Mouse (Mus musculus) thymus, postnatal 25 days (tissue): ENCODE data around the gene Myh10.

ENCODE experiments used
- DNase-seq: peaks from one replicate; pipeline ENCODE4 v3.0.0; 2022

Myh10 gene

DNA sequence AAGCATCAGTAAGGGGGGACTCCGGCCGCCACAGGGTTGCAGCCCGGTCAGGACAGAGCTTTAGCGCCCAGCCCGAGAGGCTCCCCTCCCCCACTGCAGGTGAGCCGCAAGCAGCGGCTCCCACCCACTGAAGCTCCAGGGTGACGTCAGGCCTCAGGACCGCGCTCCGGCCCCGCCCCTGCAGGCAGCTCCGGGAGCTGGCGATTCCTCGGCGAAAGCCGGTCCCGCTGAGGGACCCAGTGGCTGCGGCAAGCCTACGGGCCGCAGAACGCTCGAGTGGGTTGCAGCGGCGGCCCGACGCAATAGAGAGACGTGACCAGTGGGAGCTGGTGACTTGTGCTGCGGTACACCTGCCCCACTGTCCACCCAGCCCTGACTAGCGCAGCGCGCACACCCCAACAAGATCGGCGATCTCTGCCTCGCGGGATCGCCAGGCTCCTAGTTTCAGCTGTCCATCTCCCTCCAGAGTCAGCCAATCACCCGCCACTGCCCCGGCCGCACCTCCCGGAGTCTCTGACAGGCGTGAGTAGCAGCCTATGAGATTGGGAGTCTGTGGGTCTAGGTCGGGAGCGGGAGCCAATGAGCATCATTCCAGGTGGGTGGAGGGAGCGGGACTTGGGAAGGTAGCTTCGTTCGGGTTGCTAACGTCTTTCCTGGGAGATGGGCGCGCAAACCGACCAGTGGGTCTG, at the start of gene Myh10:
Myh10 (plus strand) TSS at position 239 of the 689 bp plus-strand sequence.
- DNase-seq = peak; percentile 97

DNA sequence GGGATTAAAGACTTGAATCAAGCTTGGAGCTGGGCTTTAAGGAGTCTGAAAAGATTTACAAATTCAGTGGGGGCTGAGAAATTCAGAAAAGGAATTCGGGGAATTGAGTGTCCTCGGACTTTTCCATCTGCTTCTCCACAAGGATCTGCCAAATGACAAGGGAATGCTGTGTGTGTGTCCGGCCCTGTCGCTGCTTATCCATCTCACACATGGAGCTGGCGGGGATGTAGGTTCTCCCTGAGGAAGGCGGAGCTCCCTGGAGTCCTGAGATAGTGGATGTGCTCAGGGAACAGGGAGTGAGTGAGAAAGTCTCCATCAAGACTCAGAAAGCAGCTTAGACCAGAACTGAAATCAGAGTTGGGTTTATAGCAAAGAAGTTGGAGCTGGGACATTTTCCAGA, 46.6 kb upstream of the Myh10 start:
- no peak for DNase-seq

DNA sequence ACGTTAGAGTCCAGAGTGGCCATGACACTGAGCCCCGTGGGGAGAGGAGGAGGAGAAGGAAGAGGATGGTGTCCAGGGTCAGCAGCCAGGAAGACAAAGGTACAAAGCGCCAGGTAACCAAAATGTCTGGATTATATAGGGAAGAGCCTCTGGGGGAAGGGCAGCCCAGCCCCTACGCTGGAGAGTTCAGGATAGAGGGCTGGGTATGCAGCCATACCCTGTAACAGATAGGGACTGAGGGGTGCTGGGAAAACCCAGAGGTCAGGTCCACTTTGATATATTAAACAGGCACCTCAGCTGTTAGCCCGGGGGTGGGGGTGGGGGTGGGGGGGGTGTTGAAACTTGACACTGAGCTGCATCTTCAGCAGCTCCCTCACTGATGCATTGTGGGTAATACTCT, 43.6 kb upstream of the Myh10 start:
- DNase-seq = no peak

DNA sequence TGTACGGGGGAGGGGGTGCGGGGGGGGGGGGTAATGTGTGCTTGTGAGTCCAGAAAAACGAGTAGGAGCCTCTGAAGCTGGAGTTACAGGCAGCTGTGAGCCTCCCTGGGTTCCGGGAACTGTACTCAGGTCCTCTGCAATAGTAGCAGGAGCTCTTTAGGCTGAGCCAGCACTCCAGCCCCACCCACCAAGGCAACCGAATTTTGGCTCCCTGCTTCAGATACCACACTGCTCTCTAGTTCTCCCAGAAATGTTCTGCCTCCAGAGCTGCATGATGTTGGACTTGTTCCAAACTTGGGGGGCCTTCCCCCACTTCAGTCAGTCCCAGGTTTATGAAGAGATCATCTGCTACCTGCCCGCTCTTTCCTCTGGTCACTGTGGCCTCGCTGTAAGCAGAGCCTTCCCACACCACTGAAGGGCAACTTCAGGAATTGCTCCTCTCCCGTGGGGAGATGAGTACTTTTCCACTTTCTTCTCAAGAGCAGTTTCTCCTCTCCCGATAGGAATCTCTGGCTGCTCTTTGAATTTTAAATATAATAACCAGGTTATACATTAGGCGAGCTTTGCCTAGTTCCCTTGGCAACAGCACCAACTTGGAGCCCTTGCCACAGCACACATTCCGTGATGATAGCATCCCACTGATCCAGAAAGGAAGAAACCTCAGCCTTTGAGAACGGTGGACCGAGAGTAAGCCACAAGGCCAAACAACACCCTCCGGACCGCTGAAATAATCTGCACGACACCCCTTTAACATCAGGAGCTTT, 42.8 kb upstream of the Myh10 start:
- DNase-seq = no peak

DNA sequence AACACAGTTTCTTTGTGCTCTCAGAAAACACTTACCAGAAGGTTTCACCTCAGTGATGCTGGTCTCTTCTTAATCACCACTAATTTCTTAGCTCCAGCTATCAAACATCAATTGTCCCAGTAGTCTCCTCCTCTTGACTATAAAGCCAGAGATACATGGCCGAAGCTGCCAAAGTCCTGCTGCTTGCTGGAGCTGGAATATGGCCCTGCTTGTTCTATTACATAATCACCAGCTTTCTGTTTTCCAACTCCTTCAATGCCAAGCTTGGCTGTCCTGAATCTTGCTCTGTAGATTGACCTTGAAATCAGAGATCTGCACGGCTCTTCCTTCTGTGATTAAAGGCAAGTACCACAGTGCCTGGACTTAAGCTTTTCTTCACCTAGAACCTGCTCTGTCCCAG, 39.8 kb upstream of the Myh10 start:
- no peak for DNase-seq

DNA sequence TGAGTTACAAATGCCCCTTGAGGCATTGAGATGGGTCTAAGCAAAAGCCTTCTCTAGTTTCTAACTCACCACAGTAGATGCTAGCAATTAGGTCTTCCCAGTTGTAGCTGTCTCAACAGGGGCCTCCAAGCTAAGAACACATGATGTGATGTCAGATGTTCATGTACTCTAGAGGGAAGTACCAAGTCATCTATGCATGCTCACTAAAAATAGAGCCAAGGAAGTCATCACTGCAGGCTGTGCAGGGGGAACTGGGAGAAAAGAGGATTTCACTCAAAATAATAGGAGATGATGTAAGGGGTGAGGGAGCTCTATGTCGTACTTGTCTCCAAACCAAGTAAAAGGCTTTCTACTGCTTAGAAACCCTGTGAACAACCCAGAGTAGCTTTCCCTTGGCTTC, 35.8 kb upstream of the Myh10 start:
- DNase-seq = no peak

DNA sequence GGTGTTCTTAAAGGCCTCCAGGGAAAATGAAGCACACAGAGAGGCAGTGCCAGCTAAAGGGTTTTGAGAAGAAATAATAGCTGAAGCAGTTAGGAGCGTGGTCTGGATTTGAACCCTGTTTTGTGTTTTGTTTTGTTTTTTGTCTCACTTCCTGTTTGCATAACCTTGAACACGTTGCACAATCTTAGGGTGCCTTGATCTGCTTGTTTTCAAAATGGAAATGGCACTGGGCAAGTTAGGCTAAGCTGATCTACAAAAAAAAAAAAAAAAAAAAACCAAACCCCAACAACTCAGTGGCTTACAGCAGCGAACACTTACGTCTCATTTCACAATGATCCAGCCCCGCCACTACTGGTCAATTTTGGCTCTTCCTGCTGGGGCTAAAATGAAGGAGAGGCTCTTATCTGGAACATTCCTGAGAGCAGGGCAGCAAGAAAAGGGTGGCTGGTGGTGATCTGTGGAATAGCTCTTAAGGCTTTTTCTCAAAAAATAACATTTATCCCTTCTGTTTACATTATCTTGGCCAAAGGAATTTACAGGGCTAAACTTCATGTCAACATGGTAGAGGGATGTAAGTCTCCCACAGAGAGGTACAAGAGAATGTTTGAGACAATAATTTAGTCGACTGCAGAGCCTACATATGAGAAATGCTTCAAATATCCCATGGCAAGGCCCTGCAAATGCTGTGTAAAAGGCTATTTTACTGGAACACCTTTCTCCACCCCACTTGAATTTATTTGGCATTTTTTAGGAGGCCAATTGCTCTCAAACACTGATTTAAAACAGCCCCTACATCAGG, 34.3 kb upstream of the Myh10 start:
- no peak for DNase-seq

DNA sequence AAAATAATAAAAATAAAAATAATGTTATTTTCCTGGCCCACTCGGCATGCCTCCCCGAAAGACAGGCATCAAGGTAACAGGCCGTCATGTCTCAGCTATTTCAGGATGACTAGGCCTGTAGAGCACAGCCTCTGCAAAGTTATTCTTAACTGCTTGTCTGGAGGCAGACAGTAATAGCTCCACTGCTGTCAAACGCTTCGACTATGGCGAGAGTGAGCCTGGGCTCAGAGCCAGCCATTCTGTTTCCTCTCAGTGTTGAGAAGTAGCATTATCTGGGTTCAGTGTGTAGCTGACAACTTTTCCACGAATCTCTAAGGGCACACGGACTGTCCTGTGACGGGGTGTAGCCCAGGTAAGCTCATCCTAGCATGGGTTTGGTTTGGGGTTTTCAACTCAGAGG, 33.5 kb upstream of the Myh10 start:
- DNase-seq = no peak

DNA sequence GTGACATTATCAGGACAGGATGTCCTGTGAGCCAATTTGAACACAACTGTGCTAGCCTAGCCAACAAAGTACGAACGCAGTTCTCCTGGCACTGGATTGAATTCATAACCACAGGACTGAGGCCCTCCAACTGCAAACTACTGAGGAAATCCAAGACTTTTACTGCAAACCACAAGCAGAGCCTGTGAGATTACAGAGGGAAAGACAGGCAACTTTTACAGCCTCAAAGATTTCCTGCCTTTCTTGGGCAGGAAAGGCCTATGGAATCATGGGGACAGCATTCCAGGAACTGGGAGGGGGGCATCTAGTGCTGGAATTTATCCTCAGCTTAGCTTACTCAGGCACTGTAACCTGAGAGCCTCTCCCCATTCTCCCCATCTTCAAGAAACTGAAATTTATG, 26.0 kb upstream of the Myh10 start:
- no peak for DNase-seq

DNA sequence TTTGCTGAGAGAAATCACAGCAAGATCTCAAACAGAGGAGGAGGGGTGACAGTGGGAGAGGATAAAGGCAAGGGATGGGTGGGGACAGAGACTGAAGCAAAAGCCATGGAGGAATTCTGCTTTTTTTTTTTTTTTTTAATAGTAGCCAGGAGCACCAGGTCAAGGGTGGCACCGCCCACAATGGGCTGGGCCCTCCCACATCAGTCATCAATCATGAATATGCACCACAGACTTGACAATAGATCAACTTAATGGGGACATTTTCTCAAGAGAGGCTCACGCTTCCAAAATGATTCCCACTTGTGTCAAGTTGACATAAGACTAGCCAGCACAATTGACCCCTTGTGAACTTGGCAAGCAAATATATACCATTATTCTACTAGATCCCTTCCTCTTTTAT, 25.1 kb upstream of the Myh10 start:
- DNase-seq = no peak

DNA sequence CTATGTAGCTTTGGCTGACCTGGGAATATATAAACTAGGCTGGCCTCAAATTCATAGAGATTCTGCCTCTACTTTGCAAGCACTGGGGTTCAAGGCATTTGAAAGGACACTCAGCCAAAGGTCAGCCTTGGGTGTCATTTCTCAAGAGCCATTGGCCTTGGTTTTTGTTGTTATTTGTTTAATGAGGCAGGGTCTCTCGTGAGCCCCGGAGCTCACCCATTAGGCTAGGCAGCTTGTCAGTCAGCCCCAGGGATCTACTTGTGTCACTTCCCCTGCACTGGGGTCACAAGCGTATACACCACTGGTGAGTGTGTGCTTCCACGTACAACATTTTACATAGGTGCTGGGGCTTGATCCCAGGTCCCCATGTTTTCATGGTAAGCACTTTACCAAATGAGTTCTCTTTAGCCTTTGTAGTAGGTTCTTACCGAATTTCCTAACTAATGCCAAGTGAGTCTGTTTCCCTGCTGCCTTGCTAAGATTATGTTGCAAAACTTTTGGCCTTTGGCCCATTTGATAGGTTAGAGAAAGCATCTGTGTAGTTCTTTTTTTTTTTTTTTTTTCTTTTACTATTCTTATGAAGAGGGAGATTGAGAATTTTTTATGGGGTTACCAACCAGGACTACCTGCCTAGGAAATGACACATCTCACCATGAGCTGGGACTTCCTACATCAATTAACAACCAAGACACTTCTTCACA, 18.9 kb upstream of the Myh10 start:
- no peak for DNase-seq

DNA sequence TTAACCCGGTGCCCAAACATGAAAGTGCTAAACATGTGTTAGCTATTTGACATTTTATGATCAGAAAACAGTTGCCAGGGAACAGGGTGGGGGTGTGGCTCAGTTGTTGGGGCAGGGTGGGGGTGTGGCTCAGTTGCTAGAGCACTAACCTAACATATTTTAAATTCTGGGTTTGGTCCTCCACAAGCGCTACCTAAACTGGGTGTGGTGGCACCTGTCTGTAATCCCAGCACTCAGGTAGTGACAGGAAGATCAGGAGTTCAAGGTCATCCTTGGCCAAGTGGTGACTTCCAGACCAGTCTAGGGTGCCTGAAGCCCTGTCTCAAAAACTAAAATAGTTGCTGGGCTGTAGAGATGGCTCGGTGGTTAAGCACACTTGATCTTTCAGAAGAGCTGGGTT, 17.3 kb upstream of the Myh10 start:
- no peak for DNase-seq

DNA sequence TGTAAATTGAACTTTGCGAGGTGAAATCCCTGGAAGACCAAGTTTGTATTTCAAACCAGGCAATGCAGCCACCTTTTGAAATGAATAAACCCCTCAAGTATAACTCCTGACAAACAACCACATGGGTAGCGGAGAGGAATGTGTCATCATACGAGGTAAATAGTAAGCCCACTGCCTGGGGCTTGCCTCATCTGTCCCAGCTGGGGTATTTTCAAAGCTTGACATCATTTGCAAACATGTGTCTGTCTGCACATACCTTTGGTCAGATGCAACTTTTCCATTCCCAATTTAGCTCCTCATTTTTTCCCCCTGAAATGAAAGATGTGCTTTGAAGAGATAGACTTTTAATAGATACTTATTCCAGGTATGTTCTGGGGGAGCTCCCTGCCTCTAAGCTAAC, 16.7 kb upstream of the Myh10 start:
- no peak for DNase-seq

DNA sequence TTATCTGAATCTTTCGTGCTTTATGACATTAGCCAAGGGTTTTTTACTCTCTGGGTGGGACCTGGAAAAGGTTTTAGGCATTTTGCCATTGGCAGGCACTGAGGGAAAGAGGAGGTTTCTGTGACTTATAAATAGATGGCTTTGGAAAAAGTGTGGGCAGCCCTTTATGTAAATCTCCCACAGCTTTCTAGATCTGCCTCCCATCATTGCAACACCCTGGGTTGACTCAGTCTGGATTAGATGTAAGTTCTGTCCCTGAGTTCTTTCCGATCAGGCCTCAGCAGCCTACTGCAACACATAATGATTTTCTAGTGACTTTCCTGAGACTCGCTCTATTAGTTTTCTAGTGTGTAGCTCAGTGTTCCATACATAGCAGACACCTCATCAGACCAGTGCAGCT, 16.1 kb upstream of the Myh10 start:
- no peak for DNase-seq

DNA sequence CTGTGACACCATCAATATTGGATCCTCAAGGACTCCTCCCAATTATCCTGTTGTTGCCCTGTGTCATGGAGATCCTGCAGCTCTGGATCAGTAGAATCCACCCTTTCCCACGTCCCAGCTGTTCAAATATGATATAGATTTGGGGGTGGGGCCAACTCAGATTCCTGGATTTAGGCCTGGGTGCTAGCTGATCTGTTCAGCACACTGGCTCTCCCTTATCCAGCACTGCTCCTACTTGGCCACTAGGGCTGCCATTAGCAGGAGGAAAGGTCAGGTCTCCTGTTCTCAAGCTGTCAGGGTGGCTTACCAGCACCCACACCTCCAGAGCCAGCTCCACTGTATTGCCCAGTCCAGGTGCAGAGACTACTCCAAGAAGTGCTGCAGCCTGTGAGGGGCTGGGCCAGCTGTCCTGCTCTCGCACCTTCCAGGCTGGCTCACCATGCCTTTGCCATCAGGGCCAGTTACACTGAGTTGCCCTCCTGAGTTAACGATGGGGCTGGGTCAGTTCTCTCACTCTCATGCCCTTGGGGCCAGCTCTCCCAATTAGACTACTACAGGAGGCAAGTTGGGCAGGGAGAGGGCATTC, 10.0 kb upstream of the Myh10 start:
- no peak for DNase-seq

DNA sequence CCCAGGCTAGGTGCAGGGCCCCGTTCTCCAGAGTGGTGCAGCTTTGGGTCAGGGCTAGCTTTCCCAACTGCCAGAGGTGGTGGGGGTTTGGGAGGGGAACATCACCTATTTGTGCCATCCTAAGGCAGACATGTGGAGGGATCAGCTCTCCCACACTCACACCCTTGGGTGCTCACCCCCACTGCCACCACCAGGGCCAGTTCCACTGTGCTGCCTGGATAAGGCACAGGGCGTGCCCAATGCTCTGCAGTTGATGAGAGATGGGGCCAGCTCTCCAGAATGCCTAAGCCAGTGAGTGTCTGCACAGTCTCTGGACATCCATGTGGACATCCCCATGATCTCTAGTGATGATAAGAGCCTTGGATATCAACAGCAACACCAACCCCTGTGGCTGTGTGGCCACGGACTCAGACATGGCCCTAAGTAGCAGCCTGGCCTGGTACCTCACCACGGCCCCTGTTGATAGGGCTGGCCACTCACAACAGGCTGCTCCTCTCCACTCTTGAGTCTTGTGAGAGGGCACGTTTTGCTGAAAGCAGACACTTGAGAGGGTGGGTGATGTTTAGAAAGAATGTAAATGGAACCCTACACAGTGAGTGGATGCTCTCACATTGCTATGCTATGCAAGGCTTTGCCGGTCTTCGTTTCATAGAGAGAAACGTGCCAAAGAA, 9.1 kb upstream of the Myh10 start:
- no peak for DNase-seq

DNA sequence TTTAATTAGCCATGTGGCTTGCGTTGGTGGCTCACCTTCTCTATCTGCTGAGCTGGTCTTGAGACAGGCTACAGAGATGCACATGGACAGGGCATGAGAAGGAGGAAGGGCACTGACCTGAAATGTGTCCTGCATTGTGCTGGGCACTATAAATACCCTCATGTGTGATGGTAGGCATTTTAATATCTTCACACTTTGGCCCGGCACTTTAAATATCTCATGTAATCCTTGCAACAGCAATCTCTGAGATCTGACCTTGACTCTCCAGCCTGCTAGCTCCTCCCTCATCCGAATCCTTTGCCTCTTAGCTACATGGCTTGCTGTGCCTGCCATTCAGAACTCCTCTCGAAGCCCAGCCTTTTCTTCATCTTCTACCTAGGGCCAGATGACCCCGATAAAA, 5.4 kb upstream of the Myh10 start:
- DNase-seq = no peak

DNA sequence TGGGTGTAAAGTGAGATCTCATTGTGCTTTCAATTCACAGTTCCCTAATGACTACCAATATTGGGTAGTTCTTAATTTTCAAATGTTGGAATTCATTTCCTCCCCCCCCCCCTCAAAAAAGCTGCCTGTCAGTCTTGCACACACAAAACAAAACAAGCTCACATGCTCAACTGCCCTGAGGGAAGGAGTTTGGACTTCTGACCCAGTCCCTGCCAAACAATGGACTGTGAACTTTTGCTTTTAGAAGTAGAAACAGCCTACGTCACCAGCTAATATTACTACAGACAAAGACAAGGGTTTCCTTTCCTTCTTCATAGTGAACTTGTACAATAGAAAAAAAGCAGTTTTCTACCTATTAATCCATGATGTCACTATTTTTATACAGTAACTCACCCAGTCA, 2.1 kb upstream of the Myh10 start:
- no peak for DNase-seq

DNA sequence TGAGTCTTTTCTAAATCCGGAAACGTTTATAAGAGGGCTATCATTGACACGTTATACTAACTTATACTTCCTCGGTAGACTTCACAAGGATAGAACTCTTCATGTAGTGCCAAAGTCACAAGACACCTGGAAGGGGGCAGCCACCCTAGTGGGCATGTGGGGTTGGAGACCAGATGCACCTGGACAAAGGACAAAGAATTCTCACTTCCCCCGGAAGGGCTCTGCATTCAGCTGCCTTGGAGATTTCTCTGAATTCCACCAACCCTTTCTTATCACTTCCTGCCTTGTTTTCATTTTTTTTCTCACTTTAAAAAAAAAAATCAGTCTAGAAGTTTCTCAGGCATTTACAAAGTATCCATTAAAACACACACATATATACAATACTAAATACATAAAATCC, 894 bp upstream of the Myh10 start:
- DNase-seq = peak; percentile 4

DNA sequence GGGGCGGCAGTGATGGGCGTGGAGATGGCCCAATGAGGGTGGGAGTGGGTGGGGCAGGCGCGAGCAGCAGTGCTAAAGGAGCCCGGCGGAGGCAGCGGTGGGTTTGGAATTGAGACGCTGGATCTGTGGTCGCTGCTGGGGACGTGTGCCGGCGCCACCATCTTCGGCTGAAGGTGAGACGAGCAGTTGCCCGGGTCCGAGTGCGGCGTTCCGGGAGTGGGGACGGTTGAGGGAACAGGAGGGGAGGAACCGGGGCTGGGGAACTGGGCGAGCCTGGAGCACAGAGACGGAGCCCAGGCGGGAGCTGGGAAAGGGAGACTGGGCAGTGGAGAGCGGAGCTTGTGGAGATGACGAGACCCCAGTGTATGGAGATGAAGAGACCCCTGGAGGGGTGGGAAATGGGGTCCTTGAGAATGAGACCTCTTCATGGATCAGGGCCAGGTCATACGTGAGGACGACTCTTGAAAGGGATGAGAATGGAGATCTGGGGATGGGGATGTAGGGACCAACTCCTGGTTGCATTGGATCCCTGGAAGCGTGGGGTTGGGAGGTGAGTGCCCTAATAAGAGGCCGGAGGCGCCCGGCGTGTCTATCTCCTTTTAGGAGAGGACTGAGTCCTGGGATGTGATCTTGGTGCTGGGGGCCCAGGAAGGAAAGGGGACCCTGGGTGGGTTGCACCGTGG, 792 bp downstream of the Myh10 start:
- no peak for DNase-seq

DNA sequence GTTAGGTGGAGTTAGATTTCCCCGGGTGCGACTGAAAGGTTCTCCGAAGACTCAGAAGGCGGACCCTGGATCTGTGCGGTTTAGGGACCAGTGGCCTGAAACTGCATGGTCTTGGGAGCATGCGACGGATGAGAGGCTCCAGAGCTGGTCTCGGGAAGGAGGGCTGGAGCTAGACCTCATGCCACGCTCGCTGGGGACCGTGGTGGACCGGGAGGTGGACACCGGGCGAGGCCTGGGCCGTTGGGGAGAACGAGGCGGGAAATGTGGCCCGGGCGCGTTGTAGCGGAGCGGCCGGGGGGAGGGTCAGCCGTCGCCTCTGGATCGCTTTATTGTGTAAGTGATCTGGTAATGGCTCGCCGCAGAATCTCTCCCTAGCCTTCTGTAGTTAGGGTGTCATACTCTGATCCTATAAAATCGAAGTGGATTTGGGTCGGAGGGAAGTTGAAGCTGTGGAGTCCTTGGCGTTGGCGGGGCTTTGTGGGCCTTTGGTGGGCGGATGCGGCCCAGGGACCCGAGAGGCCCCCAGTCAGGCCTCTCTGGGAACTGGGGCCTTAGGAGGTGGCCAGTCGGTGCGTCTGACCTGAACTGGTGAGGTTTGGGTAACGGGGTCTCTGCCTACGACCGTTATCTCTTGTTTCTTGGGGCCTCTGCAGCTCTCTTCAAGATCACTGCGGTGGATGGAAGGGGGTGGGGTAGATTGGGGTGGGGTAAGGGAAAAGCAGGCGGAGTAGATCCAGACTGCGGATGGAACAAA, 1.5 kb downstream of the Myh10 start:
- DNase-seq = peak; percentile 11
